Mouse (Mus musculus): ENCODE measurements around the gene Cfc1. TPM values are rescaled to one million over a fixed set of nuclear protein-coding genes. Genes with fewer than 3 reads are reported as not detected.

Gene Cfc1
- total and polyA plus RNA-seq, 2 experiments from 2014 or later, result not detected

- no peaks in the 10 kb centered on the region for H3K27me3 ChIP-seq (ENCODE audit: control insufficient read depth, insufficient read depth, low read length)
- no peaks in the 10 kb centered on the region for H3K9me3 ChIP-seq (replicated peaks; ENCODE audit: control insufficient read depth, low read length)
- DNase-seq (ENCODE audit: low spot score) (no peak), ATAC-seq (ENCODE audit: insufficient read depth, low read depth) (0 out of 2 replicates have a peak, but pooled peaks have one; percentile 41)
- WGBS, result 51% methylated on average over 7 of the region's 7 CpGs
- TF ChIP-seq CTCF (IDR thresholded peaks at IDR 0.05; ENCODE audit: low read depth) (no peak), EP300 (IDR thresholded peaks at IDR 0.05; ENCODE audit: low read depth) (no peak)
- no peaks in the 10 kb centered on the region for H3K4me1 ChIP-seq (ENCODE audit: control insufficient read depth, insufficient read depth)
- H3K4me3 ChIP-seq (ENCODE audit: low read depth, low read length), result no peak overlapping the region
- no peak overlapping the region for H3K27ac ChIP-seq (ENCODE audit: low read depth)
- no peaks in the 10 kb centered on the region for H3K36me3 ChIP-seq (replicated peaks; ENCODE audit: control insufficient read depth, insufficient read depth, low read length)
- H3K4me2 ChIP-seq (ENCODE audit: low read depth, low read length), result no peak overlapping the region
- H3K9ac ChIP-seq (replicated peaks; ENCODE audit: low read depth, low read length), result no peak overlapping the region
Observed at GRCm38 (mm10) chr1:34505307-34505706, 30.1 kb upstream of the Cfc1 start.

- Histone ChIP-seq H3K4me3 (ENCODE audit: low read depth, low read length) (no peak overlapping the region), H3K27ac (ENCODE audit: low read depth) (no peak overlapping the region), H3K27me3 (ENCODE audit: control insufficient read depth, insufficient read depth, low read length) (no peaks in the 10 kb centered on the region), H3K4me2 (ENCODE audit: low read depth, low read length) (no peak overlapping the region), H3K9ac (replicated peaks; ENCODE audit: low read depth, low read length) (no peak overlapping the region), H3K4me1 (ENCODE audit: control insufficient read depth, insufficient read depth) (no peaks in the 10 kb centered on the region), H3K36me3 (replicated peaks; ENCODE audit: control insufficient read depth, insufficient read depth, low read length) (no peaks in the 10 kb centered on the region), H3K9me3 (replicated peaks; ENCODE audit: control insufficient read depth, low read length) (no peaks in the 10 kb centered on the region)
- TF ChIP-seq CTCF (IDR thresholded peaks at IDR 0.05; ENCODE audit: low read depth), result no peak
- no peak for TF ChIP-seq EP300 (IDR thresholded peaks at IDR 0.05; ENCODE audit: low read depth)
- WGBS, result 74% methylated on average over 4 of the region's 4 CpGs
- DNase-seq (ENCODE audit: low spot score) (no peak), ATAC-seq (ENCODE audit: insufficient read depth, low read depth) (no peak)
Observed at GRCm38 (mm10) chr1:34505970-34506551, 29.4 kb upstream of the Cfc1 start.

GRCm38 (mm10) chr1:34507986-34508385, 27.5 kb upstream of the Cfc1 start:
- TF ChIP-seq EP300 (IDR thresholded peaks at IDR 0.05; ENCODE audit: low read depth) (no peak), CTCF (IDR thresholded peaks at IDR 0.05; ENCODE audit: low read depth) (no peak)
- 90% methylated on average over 3 of the region's 3 CpGs for WGBS
- Histone ChIP-seq H3K9ac (replicated peaks; ENCODE audit: low read depth, low read length) (no peak overlapping the region), H3K36me3 (replicated peaks; ENCODE audit: control insufficient read depth, insufficient read depth, low read length) (no peaks in the 10 kb centered on the region), H3K27me3 (ENCODE audit: control insufficient read depth, insufficient read depth, low read length) (no peaks in the 10 kb centered on the region), H3K27ac (ENCODE audit: low read depth) (no peak overlapping the region), H3K4me2 (ENCODE audit: low read depth, low read length) (no peak overlapping the region), H3K4me3 (ENCODE audit: low read depth, low read length) (no peak overlapping the region), H3K4me1 (ENCODE audit: control insufficient read depth, insufficient read depth) (no peaks in the 10 kb centered on the region), H3K9me3 (replicated peaks; ENCODE audit: control insufficient read depth, low read length) (no peaks in the 10 kb centered on the region)
- ATAC-seq (ENCODE audit: insufficient read depth, low read depth) (no peak), DNase-seq (ENCODE audit: low spot score) (no peak)

GRCm38 (mm10) chr1:34510575-34510981, 24.9 kb upstream of the Cfc1 start:
- no peaks in the 10 kb centered on the region for H3K27me3 ChIP-seq (ENCODE audit: control insufficient read depth, insufficient read depth, low read length)
- ATAC-seq (ENCODE audit: insufficient read depth, low read depth) (no peak), DNase-seq (ENCODE audit: low spot score) (no peak)
- TF ChIP-seq EP300 (IDR thresholded peaks at IDR 0.05; ENCODE audit: low read depth) (no peak), CTCF (IDR thresholded peaks at IDR 0.05; ENCODE audit: low read depth) (no peak)
- H3K4me1 ChIP-seq (ENCODE audit: control insufficient read depth, insufficient read depth), result no peaks in the 10 kb centered on the region
- H3K4me2 ChIP-seq (ENCODE audit: low read depth, low read length), result peak overlapping the region; percentile 47
- H3K27ac ChIP-seq (ENCODE audit: low read depth), result no peak overlapping the region
- no peak overlapping the region for H3K4me3 ChIP-seq (ENCODE audit: low read depth, low read length)
- H3K36me3 ChIP-seq (replicated peaks; ENCODE audit: control insufficient read depth, insufficient read depth, low read length), result no peaks in the 10 kb centered on the region
- 9% methylated on average over 7 of the region's 7 CpGs for whole genome bisulfite sequencing
- H3K9me3 ChIP-seq (replicated peaks; ENCODE audit: control insufficient read depth, low read length), result no peaks in the 10 kb centered on the region
- no peak overlapping the region for H3K9ac ChIP-seq (replicated peaks; ENCODE audit: low read depth, low read length)

- no peaks in the 10 kb centered on the region for H3K9me3 ChIP-seq (replicated peaks; ENCODE audit: control insufficient read depth, low read length)
- TF ChIP-seq EP300 (IDR thresholded peaks at IDR 0.05; ENCODE audit: low read depth) (no peak), CTCF (IDR thresholded peaks at IDR 0.05; ENCODE audit: low read depth) (peak; percentile 62)
- ATAC-seq (ENCODE audit: insufficient read depth, low read depth) (0 out of 2 replicates have a peak, but pooled peaks have one; percentile 14), DNase-seq (ENCODE audit: low spot score) (peak; percentile 9)
- H3K9ac ChIP-seq (replicated peaks; ENCODE audit: low read depth, low read length), result no peak overlapping the region
- WGBS, result 11% methylated on average over 3 of the region's 3 CpGs
- no peak overlapping the region for H3K4me2 ChIP-seq (ENCODE audit: low read depth, low read length)
- no peak overlapping the region for H3K4me3 ChIP-seq (ENCODE audit: low read depth, low read length)
- H3K27me3 ChIP-seq (ENCODE audit: control insufficient read depth, insufficient read depth, low read length), result no peaks in the 10 kb centered on the region
- H3K36me3 ChIP-seq (replicated peaks; ENCODE audit: control insufficient read depth, insufficient read depth, low read length), result no peaks in the 10 kb centered on the region
- no peak overlapping the region for H3K27ac ChIP-seq (ENCODE audit: low read depth)
- no peaks in the 10 kb centered on the region for H3K4me1 ChIP-seq (ENCODE audit: control insufficient read depth, insufficient read depth)
Observed at GRCm38 (mm10) chr1:34511027-34511426, 24.4 kb upstream of the Cfc1 start.

GRCm38 (mm10) chr1:34513068-34513467, 22.4 kb upstream of the Cfc1 start:
- no peak overlapping the region for H3K4me2 ChIP-seq (ENCODE audit: low read depth, low read length)
- no peaks in the 10 kb centered on the region for H3K4me1 ChIP-seq (ENCODE audit: control insufficient read depth, insufficient read depth)
- ATAC-seq (ENCODE audit: insufficient read depth, low read depth) (no peak), DNase-seq (ENCODE audit: low spot score) (no peak)
- no peaks in the 10 kb centered on the region for H3K27me3 ChIP-seq (ENCODE audit: control insufficient read depth, insufficient read depth, low read length)
- 82% methylated on average over 4 of the region's 4 CpGs for WGBS
- TF ChIP-seq EP300 (IDR thresholded peaks at IDR 0.05; ENCODE audit: low read depth) (no peak), CTCF (IDR thresholded peaks at IDR 0.05; ENCODE audit: low read depth) (no peak)
- no peaks in the 10 kb centered on the region for H3K9me3 ChIP-seq (replicated peaks; ENCODE audit: control insufficient read depth, low read length)
- H3K9ac ChIP-seq (replicated peaks; ENCODE audit: low read depth, low read length), result no peak overlapping the region
- no peak overlapping the region for H3K27ac ChIP-seq (ENCODE audit: low read depth)
- no peaks in the 10 kb centered on the region for H3K36me3 ChIP-seq (replicated peaks; ENCODE audit: control insufficient read depth, insufficient read depth, low read length)
- no peak overlapping the region for H3K4me3 ChIP-seq (ENCODE audit: low read depth, low read length)
